Mouse (Mus musculus) layer of hippocampus, postnatal 36 days (tissue): ENCODE results near the gene Urb1. TPM values are rescaled to one million over a fixed set of nuclear protein-coding genes. Genes with fewer than 3 reads are reported as not detected.

Source experiments
- DNase-seq, 2 experiments: peaks; one replicate each; pipeline ENCODE4 v3.0.0; 2022
- total RNA-seq, 2 experiments: library from RNA; stranded (reverse); gene quantifications; 2 replicates each; pipeline ENCODE4 v1.2.3; 2021

The Urb1 gene
- total RNA-seq, 2 experiments from 2014 or later = 12.4 to 14.2 TPM

- DNase-seq = no peak
Measured at GRCm38 (mm10) chr16:90765195-90765877, 44.9 kb downstream of the Urb1 start.

- DNase-seq = no peak
Measured at GRCm38 (mm10) chr16:90760515-90760914, 49.7 kb downstream of the Urb1 start.

- DNase-seq = no peak
Measured at GRCm38 (mm10) chr16:90759335-90759734, 50.9 kb downstream of the Urb1 start.

GRCm38 (mm10) chr16:90753386-90753941 lies 56.7 kb downstream of the Urb1 start:
- DNase-seq = no peak

- DNase-seq = no peak
Measured at GRCm38 (mm10) chr16:90748169-90748568, 62.0 kb downstream of the Urb1 start.

- peak; percentile 3 to 9 for DNase-seq
Measured at GRCm38 (mm10) chr16:90747143-90747542, 63.1 kb downstream of the Urb1 start.

GRCm38 (mm10) chr16:90738092-90738956 lies 71.9 kb downstream of the Urb1 start, which contains the start of gene Mrap:
Gene Mrap (plus strand): TSS chr16:90738207.
- DNase-seq = no peak

GRCm38 (mm10) chr16:90736672-90737270 lies 73.4 kb downstream of the Urb1 start:
- no peak for DNase-seq

- no peak for DNase-seq
Measured at GRCm38 (mm10) chr16:90735611-90736010, 74.6 kb downstream of the Urb1 start.

GRCm38 (mm10) chr16:90727233-90728115 lies 82.7 kb downstream of the Urb1 start, which contains the start of gene Mis18a:
Gene Mis18a (minus strand): TSS chr16:90727404.
- peak; percentile 92 to 95 for DNase-seq

- no peak for DNase-seq
Measured at GRCm38 (mm10) chr16:90726600-90727227, 83.5 kb downstream of the Urb1 start.

GRCm38 (mm10) chr16:90724051-90724450 lies 86.2 kb downstream of the Urb1 start:
- no peak for DNase-seq

- no peak for DNase-seq
Measured at GRCm38 (mm10) chr16:90710313-90710712, 99.9 kb downstream of the Urb1 start.

- peak; percentile 72 to 77 for DNase-seq
Measured at GRCm38 (mm10) chr16:90709711-90710289, 100.4 kb downstream of the Urb1 start.

GRCm38 (mm10) chr16:90706279-90706678 lies 103.9 kb downstream of the Urb1 start:
- no peak for DNase-seq

- DNase-seq = no peak
Measured at GRCm38 (mm10) chr16:90704161-90704825, 105.9 kb downstream of the Urb1 start.

GRCm38 (mm10) chr16:90703646-90704045 lies 106.6 kb downstream of the Urb1 start:
- no peak for DNase-seq

- DNase-seq = no peak
Measured at GRCm38 (mm10) chr16:90701541-90701940, 108.7 kb downstream of the Urb1 start.
